Mouse (Mus musculus) liver, postnatal 0 days (tissue): Measurements from ENCODE around the gene Igdcc4.

Experiments used
- CTCF ChIP-seq: sonication (generic); IDR thresholded peaks from 2 replicates; pipeline ENCODE4 v1.5.1; 2016; ENCODE audit warnings: antibody characterized with exemption, low read depth
- EP300 ChIP-seq: IDR thresholded peaks from 2 replicates; pipeline ENCODE4 v1.6.1; 2016; ENCODE audit warnings: antibody characterized with exemption, low read depth, mild to moderate bottlenecking

GRCm38 (mm10) chr9:65175234-65175938, 74.1 kb downstream of the Igdcc4 start:
- no peak for TF ChIP-seq EP300
- TF ChIP-seq CTCF = no peak
